Mouse (Mus musculus): ENCODE results near the gene Olfr643.

GRCm38 (mm10) chr7:104071769-104072168, 65.4 kb downstream of the Olfr643 start, which contains the start of gene Olfr644:
- TF ChIP-seq POLR2A (IDR thresholded peaks at IDR 0.05; ENCODE audit: borderline replicate concordance, insufficient read depth, low read length) (no peak), CTCF (IDR thresholded peaks at IDR 0.05; ENCODE audit: borderline replicate concordance, insufficient read depth, low read depth, low read length) (no peak)

Measured in cerebellum, adult 2 months (tissue).